Mouse (Mus musculus) forebrain, embryonic 13.5 days (tissue): ENCODE measurements at regions not wholly inside any gene's neighbourhood (a gene's known extent, or its start where the extent isn't known, plus 50 kb on each side); places are given as distances from the start of the nearest gene placed in this dataset.
A peak's percentile ranks its signal among the peaks of the same experiment; 100 is the strongest.

Experiments
- ATAC-seq: fragments of 200-750 bp; cut with Nextera tagmentation; 2 replicates; pipeline ENCODE4 v1.8.0; 2017
- H3K27ac ChIP-seq: fragments of 300-500 bp; sonication (generic); 2 replicates; pipeline ENCODE4 v1.5.1; 2015; ENCODE audit warnings: inconsistent platforms, mild to moderate bottlenecking, moderate library complexity
- H3K27me3 ChIP-seq: fragments of 300-500 bp; sonication (generic); 2 replicates; pipeline ENCODE4 v1.6.1; 2015; ENCODE audit warnings: mild to moderate bottlenecking, inconsistent platforms
- H3K36me3 ChIP-seq: fragments of 300-500 bp; sonication (generic); 2 replicates; pipeline ENCODE4 v1.6.1; 2015; ENCODE audit warnings: mild to moderate bottlenecking, inconsistent platforms; ENCODE audit not compliant: poor library complexity, severe bottlenecking
- H3K4me1 ChIP-seq: fragments of 300-500 bp; sonication (generic); 2 replicates; pipeline ENCODE4 v1.6.1; 2015; ENCODE audit warnings: inconsistent platforms
- H3K4me2 ChIP-seq: fragments of 300-500 bp; sonication (generic); 2 replicates; pipeline ENCODE4 v1.6.1; 2015; ENCODE audit warnings: inconsistent platforms, mild to moderate bottlenecking, moderate library complexity
- H3K4me3 ChIP-seq: fragments of 300-500 bp; sonication (generic); 2 replicates; pipeline ENCODE4 v1.5.1; 2015; ENCODE audit warnings: mild to moderate bottlenecking, inconsistent platforms
- H3K9ac ChIP-seq: fragments of 300-500 bp; sonication (generic); 2 replicates; pipeline ENCODE4 v1.6.1; 2015; ENCODE audit warnings: mild to moderate bottlenecking, inconsistent platforms
- H3K9me3 ChIP-seq: fragments of 300-500 bp; sonication (generic); replicated peaks from 2 replicates; pipeline ENCODE4 v1.6.1; 2016; ENCODE audit warnings: inconsistent platforms
- WGBS: fragments of 180-500 bp; shearing (Covaris S2); methylation state at CpG from one replicate; pipeline ENCODE4 v1.1.7; 2015; 5-methylcytosine and 5-hydroxymethylcytosine counted together

- H3K4me3 ChIP-seq: no peak overlapping the region
- H3K27me3 ChIP-seq: no peaks in the 10 kb centered on the region
- no peaks in the 10 kb centered on the region for H3K9me3 ChIP-seq
- H3K27ac ChIP-seq: no peak overlapping the region
- H3K4me2 ChIP-seq: no peak overlapping the region
- no peaks in the 10 kb centered on the region for H3K4me1 ChIP-seq
- peak; percentile 32; the same call in 1 of the 2 replicates for ATAC-seq
- no peak overlapping the region for H3K9ac ChIP-seq
- H3K36me3 ChIP-seq: no peaks in the 10 kb centered on the region
- WGBS: 91% methylated on average over 4 of the region's 4 CpGs
These were observed 131.6 kb downstream of the Zbtb18 start for GRCm38 (mm10) chr1:177573781-177574180.

GRCm38 (mm10) chr1:177574312-177574711 lies 132.2 kb downstream of the Zbtb18 start:
- WGBS: 87% methylated on average over 7 of the region's 7 CpGs
- no peak overlapping the region for H3K4me2 ChIP-seq
- no peak for ATAC-seq
- H3K27me3 ChIP-seq: no peaks in the 10 kb centered on the region
- no peaks in the 10 kb centered on the region for H3K36me3 ChIP-seq
- no peaks in the 10 kb centered on the region for H3K9me3 ChIP-seq
- H3K27ac ChIP-seq: no peak overlapping the region
- H3K9ac ChIP-seq: no peak overlapping the region
- H3K4me1 ChIP-seq: no peaks in the 10 kb centered on the region
- no peak overlapping the region for H3K4me3 ChIP-seq

- H3K4me3 ChIP-seq: no peak overlapping the region
- H3K9ac ChIP-seq: no peak overlapping the region
- ATAC-seq: no peak
- no peaks in the 10 kb centered on the region for H3K36me3 ChIP-seq
- H3K27ac ChIP-seq: no peak overlapping the region
- H3K4me2 ChIP-seq: no peak overlapping the region
- H3K9me3 ChIP-seq: peaks cover 11% of the 10 kb centered on the region; the same call in 1 of the 2 replicates
- no peaks in the 10 kb centered on the region for H3K27me3 ChIP-seq
- H3K4me1 ChIP-seq: no peaks in the 10 kb centered on the region
- WGBS: 86% methylated on average over 5 of the region's 5 CpGs
These were observed 142.2 kb downstream of the Zbtb18 start for GRCm38 (mm10) chr1:177584302-177584886.

- no peak overlapping the region for H3K4me3 ChIP-seq
- H3K27ac ChIP-seq: no peak overlapping the region
- no peaks in the 10 kb centered on the region for H3K27me3 ChIP-seq
- no peak overlapping the region for H3K9ac ChIP-seq
- H3K4me1 ChIP-seq: no peaks in the 10 kb centered on the region
- WGBS: 89% methylated on average over 2 of the region's 2 CpGs
- no peak for ATAC-seq
- H3K4me2 ChIP-seq: no peak overlapping the region
- H3K9me3 ChIP-seq: peaks cover 11% of the 10 kb centered on the region; the same call in 1 of the 2 replicates
- no peaks in the 10 kb centered on the region for H3K36me3 ChIP-seq
These were observed 143.2 kb downstream of the Zbtb18 start for GRCm38 (mm10) chr1:177585320-177585719.

GRCm38 (mm10) chr1:177589034-177589433 lies 140.6 kb upstream of the 1700016C15Rik start:
- Histone ChIP-seq H3K4me3 (no peak overlapping the region), H3K9me3 (no peaks in the 10 kb centered on the region), H3K4me1 (no peaks in the 10 kb centered on the region), H3K27me3 (no peaks in the 10 kb centered on the region), H3K36me3 (no peaks in the 10 kb centered on the region), H3K9ac (no peak overlapping the region), H3K4me2 (no peak overlapping the region), H3K27ac (no peak overlapping the region)
- 94% methylated on average over 7 of the region's 7 CpGs for WGBS
- ATAC-seq: no peak

- no peak overlapping the region for H3K27ac ChIP-seq
- no peak overlapping the region for H3K9ac ChIP-seq
- no peaks in the 10 kb centered on the region for H3K36me3 ChIP-seq
- H3K4me1 ChIP-seq: no peaks in the 10 kb centered on the region
- no peak overlapping the region for H3K4me2 ChIP-seq
- no peaks in the 10 kb centered on the region for H3K27me3 ChIP-seq
- 96% methylated on average over 4 of the region's 4 CpGs for WGBS
- H3K9me3 ChIP-seq: no peaks in the 10 kb centered on the region
- H3K4me3 ChIP-seq: no peak overlapping the region
- no peak for ATAC-seq
These were observed 140.0 kb upstream of the 1700016C15Rik start for GRCm38 (mm10) chr1:177589656-177590055.

- H3K4me2 ChIP-seq: no peak overlapping the region
- no peaks in the 10 kb centered on the region for H3K36me3 ChIP-seq
- H3K9ac ChIP-seq: no peak overlapping the region
- no peaks in the 10 kb centered on the region for H3K27me3 ChIP-seq
- H3K9me3 ChIP-seq: no peaks in the 10 kb centered on the region
- peaks cover 5% of the 10 kb centered on the region; the same call in 1 of the 2 replicates for H3K4me1 ChIP-seq
- 93% methylated on average over 3 of the region's 3 CpGs for WGBS
- ATAC-seq: no peak
- no peak overlapping the region for H3K27ac ChIP-seq
- no peak overlapping the region for H3K4me3 ChIP-seq
These were observed 137.9 kb upstream of the 1700016C15Rik start for GRCm38 (mm10) chr1:177591742-177592141.

- ATAC-seq: no peak
- no peaks in the 10 kb centered on the region for H3K36me3 ChIP-seq
- no peak overlapping the region for H3K4me3 ChIP-seq
- H3K4me2 ChIP-seq: no peak overlapping the region
- H3K4me1 ChIP-seq: peaks cover 5% of the 10 kb centered on the region; the same call in 1 of the 2 replicates
- 92% methylated on average over 9 of the region's 9 CpGs for WGBS
- no peaks in the 10 kb centered on the region for H3K9me3 ChIP-seq
- H3K9ac ChIP-seq: no peak overlapping the region
- H3K27ac ChIP-seq: no peak overlapping the region
- no peaks in the 10 kb centered on the region for H3K27me3 ChIP-seq
These were observed 137.3 kb upstream of the 1700016C15Rik start for GRCm38 (mm10) chr1:177592337-177592736.

GRCm38 (mm10) chr1:177594341-177594740 lies 135.3 kb upstream of the 1700016C15Rik start:
- Histone ChIP-seq H3K27ac (no peak overlapping the region), H3K9me3 (no peaks in the 10 kb centered on the region), H3K4me2 (no peak overlapping the region), H3K4me1 (peaks cover 5% of the 10 kb centered on the region; the same call in 1 of the 2 replicates), H3K36me3 (no peaks in the 10 kb centered on the region), H3K9ac (no peak overlapping the region), H3K4me3 (no peak overlapping the region), H3K27me3 (no peaks in the 10 kb centered on the region)
- ATAC-seq: no peak
- WGBS: 87% methylated on average over 13 of the region's 13 CpGs

- H3K4me1 ChIP-seq: peaks cover 5% of the 10 kb centered on the region; the same call in 1 of the 2 replicates
- H3K9me3 ChIP-seq: no peaks in the 10 kb centered on the region
- H3K27ac ChIP-seq: no peak overlapping the region
- ATAC-seq: no peak
- H3K9ac ChIP-seq: no peak overlapping the region
- WGBS: 76% methylated on average over 7 of the region's 7 CpGs
- no peaks in the 10 kb centered on the region for H3K36me3 ChIP-seq
- no peak overlapping the region for H3K4me3 ChIP-seq
- H3K4me2 ChIP-seq: no peak overlapping the region
- no peaks in the 10 kb centered on the region for H3K27me3 ChIP-seq
These were observed 134.2 kb upstream of the 1700016C15Rik start for GRCm38 (mm10) chr1:177595326-177595914.

- Histone ChIP-seq H3K36me3 (no peaks in the 10 kb centered on the region), H3K27ac (no peak overlapping the region), H3K4me3 (no peak overlapping the region), H3K4me2 (no peak overlapping the region), H3K9me3 (no peaks in the 10 kb centered on the region), H3K4me1 (peaks cover 5% of the 10 kb centered on the region; the same call in 1 of the 2 replicates), H3K27me3 (no peaks in the 10 kb centered on the region), H3K9ac (no peak overlapping the region)
- ATAC-seq: no peak
- 87% methylated on average over 4 of the region's 4 CpGs for WGBS
These were observed 132.6 kb upstream of the 1700016C15Rik start for GRCm38 (mm10) chr1:177597036-177597435.

GRCm38 (mm10) chr1:177605353-177605969 lies 124.2 kb upstream of the 1700016C15Rik start:
- Histone ChIP-seq H3K27me3 (no peaks in the 10 kb centered on the region), H3K9me3 (no peaks in the 10 kb centered on the region), H3K4me1 (peaks cover 8% of the 10 kb centered on the region), H3K4me3 (no peak overlapping the region), H3K27ac (no peak overlapping the region), H3K36me3 (no peaks in the 10 kb centered on the region), H3K4me2 (no peak overlapping the region), H3K9ac (no peak overlapping the region)
- 14% methylated on average over 6 of the region's 6 CpGs for WGBS
- ATAC-seq: peak; percentile 81
